ENCODE assay signal across 8 mouse cellular contexts in genomic region chr2:132316041-132316808, GRCm38 (mm10). TPM values are rescaled to one million over a fixed set of nuclear protein-coding genes. Genes with fewer than 3 reads are reported as not detected.
DNase-seq lines count a peak whose midpoint lies in the region; ATAC-seq and TF ChIP-seq lines count a peak whose summit lies in the region.

No protein-coding gene starts in this region.

- H3K4me2 ChIP-seq in intestine, embryonic 15.5 days (replicated peaks) = no peak overlapping the region
- no peak overlapping the region for H3K4me2 ChIP-seq in midbrain, embryonic 14.5 days (ENCODE audit: low read length)

- no peak for TF ChIP-seq POLR2A in spleen, adult 2 months (IDR thresholded peaks at IDR 0.05; ENCODE audit: low read depth, low read length)

- H3K27ac ChIP-seq in gastrocnemius, adult 2 months = no peak overlapping the region
- H3K27ac ChIP-seq in intestine, embryonic 15.5 days = no peak overlapping the region
- no peak overlapping the region for H3K27ac ChIP-seq in midbrain, embryonic 14.5 days (replicated peaks; ENCODE audit: low read depth, low read length)
- no peak overlapping the region for H3K27ac ChIP-seq in spleen, adult 2 months (ENCODE audit: insufficient read depth, low read length)

- intact Hi-C loops in gastrocnemius, adult 2 months (cut with DNase I) = loop anchor here (1.0 kb wide), 1 partner anchor 169 kb away; no protein-coding TSS in a partner anchor
- intact Hi-C loops in left cerebral cortex, postnatal 25 days (cut with DNase I) = loop anchor here (1.0 to 10.0 kb wide), 3 partner anchors 61 to 589 kb away; no protein-coding TSS in a partner anchor

- peak; percentile 96 for TF ChIP-seq CTCF in gastrocnemius, adult 2 months (IDR thresholded peaks at IDR 0.05)
- TF ChIP-seq CTCF in spleen, adult 2 months (IDR thresholded peaks at IDR 0.05; ENCODE audit: extremely low read depth, insufficient read depth, insufficient read length, insufficient replicate concordance) = peak; percentile 96

- peak; percentile 56 for DNase-seq in urinary bladder, postnatal 14 days (ENCODE audit: low spot score)
- no peak for DNase-seq in urinary bladder, adult 2 months (ENCODE audit: low spot score)
- DNase-seq in cerebellum, postnatal 4 days (ENCODE audit: low spot score in 2 of 2) = peak; percentile 45 to 66
- DNase-seq in gastrocnemius, adult 2 months = peak; percentile 63
- DNase-seq in left cerebral cortex, postnatal 25 days (ENCODE audit: low spot score in 2 of 2) = peak; percentile 69 to 85
- DNase-seq in midbrain, embryonic 14.5 days = peak; percentile 91
- DNase-seq in spleen, adult 2 months (ENCODE audit: low read depth in 1 of 2, low spot score in 2 of 2) = peak; percentile 40 to 55

- no peak overlapping the region for H3K4me3 ChIP-seq in gastrocnemius, adult 2 months
- no peak overlapping the region for H3K4me3 ChIP-seq in intestine, embryonic 15.5 days (replicated peaks)
- no peak overlapping the region for H3K4me3 ChIP-seq in midbrain, embryonic 14.5 days (replicated peaks; ENCODE audit: low read depth, low read length)
- no peak overlapping the region for H3K4me3 ChIP-seq in spleen, adult 2 months (ENCODE audit: extremely low read depth, insufficient read depth, insufficient read length)

- WGBS in intestine, embryonic 15.5 days = 42% methylated on average over 8 of the region's 8 CpGs
- 42% methylated on average over 8 of the region's 8 CpGs for WGBS in midbrain, embryonic 14.5 days
- 45% methylated on average over 8 of the region's 8 CpGs for WGBS in spleen, adult 2 months

- peak; percentile 49; the same call in 1 of the 2 replicates for ATAC-seq in intestine, embryonic 15.5 days
- ATAC-seq in midbrain, embryonic 14.5 days (ENCODE audit: low FRiP score, low TSS enrichment) = peak; percentile 81

- no peaks in the 10 kb centered on the region for H3K4me1 ChIP-seq in intestine, embryonic 15.5 days (replicated peaks)
- H3K4me1 ChIP-seq in midbrain, embryonic 14.5 days (ENCODE audit: control insufficient read depth, insufficient read depth, low read length) = no peaks in the 10 kb centered on the region
- H3K4me1 ChIP-seq in spleen, adult 2 months (ENCODE audit: control insufficient read depth, insufficient read depth, insufficient read length) = no peaks in the 10 kb centered on the region; the same call in 1 of the 2 replicates

- H3K9ac ChIP-seq in intestine, embryonic 15.5 days = no peak overlapping the region
- H3K9ac ChIP-seq in midbrain, embryonic 14.5 days (replicated peaks; ENCODE audit: low read length) = no peak overlapping the region

- no peaks in the 10 kb centered on the region for H3K36me3 ChIP-seq in intestine, embryonic 15.5 days
- 0 out of 2 replicates have a peak, but pooled peaks cover 7% of the 10 kb centered on the region for H3K36me3 ChIP-seq in midbrain, embryonic 14.5 days (ENCODE audit: control insufficient read depth, insufficient read depth, low read length)
- peaks cover 3% of the 10 kb centered on the region; the same call in 1 of the 2 replicates for H3K36me3 ChIP-seq in spleen, adult 2 months (ENCODE audit: control insufficient read depth, insufficient read depth, low read length)

- H3K27me3 ChIP-seq in intestine, embryonic 15.5 days (replicated peaks) = no peaks in the 10 kb centered on the region
- no peaks in the 10 kb centered on the region for H3K27me3 ChIP-seq in midbrain, embryonic 14.5 days (ENCODE audit: control insufficient read depth, insufficient read depth, low read length)
- H3K27me3 ChIP-seq in spleen, adult 2 months (ENCODE audit: control insufficient read depth, insufficient read depth, low read length) = no peaks in the 10 kb centered on the region

- H3K9me3 ChIP-seq in intestine, embryonic 15.5 days = no peaks in the 10 kb centered on the region
- H3K9me3 ChIP-seq in midbrain, embryonic 14.5 days (ENCODE audit: control insufficient read depth, low read length) = no peaks in the 10 kb centered on the region

RNA-seq across cellular contexts. Expression of gene Cds2, which starts 53.3 kb away (rescaled TPM):
- 38.4 and 52.2 TPM in 2 replicates for polyA plus RNA-seq in urinary bladder, adult 2 months (2012; rRNA removed)
- 10 to 100 TPM; 13.0 to 17.7 TPM for total RNA-seq in gastrocnemius, adult 2 months (2021)
- polyA plus RNA-seq in intestine, embryonic 15.5 days (2015; fragmentation: Nextera tagmentation; extraction: Ambion mirVana) = 19.9 and 25.1 TPM in 2 replicates
- total RNA-seq in left cerebral cortex, postnatal 25 days (2021) = 100 to 1,000 TPM; 234 to 245 TPM
- polyA plus RNA-seq in midbrain, embryonic 14.5 days (2014; fragmentation: Nextera tagmentation; extraction: Ambion mirVana) = 44.7 and 65.1 TPM in 2 replicates
- 34.8 and 39.1 TPM in 2 replicates for polyA plus RNA-seq in spleen, adult 2 months (2012; rRNA removed)
